Mouse (Mus musculus): ENCODE results near the gene Clec18a.

DNA sequence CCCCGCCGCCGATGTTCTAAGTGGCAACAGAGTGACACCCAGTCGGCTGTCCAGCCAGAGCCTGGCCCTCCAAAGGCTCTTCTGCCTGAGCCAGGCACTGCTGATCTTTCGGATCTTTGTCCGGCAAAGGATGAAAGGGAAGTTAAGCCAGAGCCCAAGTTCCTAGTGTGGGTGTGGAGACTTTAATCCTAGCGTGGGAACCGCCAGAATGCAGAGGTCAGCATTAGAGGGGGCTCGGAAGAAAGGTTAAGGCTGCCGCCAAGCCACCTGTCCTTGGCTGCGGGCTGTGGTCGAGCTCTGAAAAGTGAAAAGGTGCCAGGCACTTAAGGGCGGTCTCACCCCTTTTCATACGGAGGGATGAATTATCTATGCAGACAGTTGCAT is 30.5 kb downstream of the Clec18a start:
- TF ChIP-seq POLR2A (IDR thresholded peaks at IDR 0.05; ENCODE audit: borderline replicate concordance, control insufficient read depth, low read depth, low read length) (no peak), CTCF (IDR thresholded peaks at IDR 0.05; ENCODE audit: control insufficient read depth, insufficient read depth, low read length) (no peak)

All from bone marrow, adult 2 months (tissue).